Mouse (Mus musculus): ENCODE measurements around the gene Zfp292.

Gene Zfp292

DNA sequence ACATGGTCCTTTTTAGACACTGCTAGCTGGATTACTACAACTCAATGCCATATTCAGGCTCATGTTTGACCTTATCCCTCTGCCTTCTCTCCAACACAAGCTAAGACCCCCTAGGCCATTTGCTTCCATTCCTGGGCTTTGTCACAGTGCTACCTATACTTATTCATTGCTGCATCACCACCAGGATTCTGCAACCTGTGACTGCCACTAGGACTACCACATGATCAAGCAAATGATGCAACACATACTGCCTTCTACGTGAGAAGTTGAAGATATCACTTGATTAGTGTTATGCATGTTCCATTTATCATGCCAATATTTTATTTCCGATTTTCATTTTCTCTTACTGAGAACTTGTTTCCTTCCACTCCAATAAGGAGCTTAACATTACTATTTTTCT lies 84.8 kb downstream of the Zfp292 start:
- DNase-seq (ENCODE audit: low read depth, low spot score), result no peak

DNA sequence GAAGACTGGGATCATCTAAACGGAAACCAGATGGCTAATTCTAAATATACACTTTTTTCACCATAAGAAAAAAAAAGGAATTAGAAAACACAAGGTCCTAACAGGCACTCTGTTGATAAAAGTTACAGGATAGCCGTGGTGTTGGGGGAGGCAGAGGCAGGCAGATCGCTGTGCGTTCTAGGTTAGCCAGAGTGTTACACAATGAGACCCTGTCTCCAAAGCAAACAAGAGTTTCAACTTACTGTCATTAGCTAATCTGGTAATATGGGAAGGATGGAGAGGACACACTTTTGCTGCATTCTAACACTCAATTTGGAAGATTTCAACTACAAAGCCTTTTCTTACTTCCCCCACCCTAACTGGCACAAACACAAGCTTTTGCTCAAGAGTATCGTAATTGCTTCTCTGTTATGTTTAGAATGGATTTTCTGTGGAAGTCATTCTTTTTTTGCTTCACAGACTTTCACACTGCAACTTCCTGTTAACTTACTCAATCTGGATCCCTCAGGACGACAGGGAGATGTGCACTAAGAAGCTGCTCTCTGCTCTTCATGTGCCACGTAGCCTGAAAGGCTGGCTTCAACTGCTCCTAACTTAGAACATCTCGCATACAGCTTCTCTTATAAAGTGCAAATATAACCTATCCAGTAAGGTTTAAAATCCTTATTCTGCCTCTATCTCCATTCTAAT lies 85.3 kb downstream of the Zfp292 start:
- no peak for DNase-seq (ENCODE audit: low read depth, low spot score)

DNA sequence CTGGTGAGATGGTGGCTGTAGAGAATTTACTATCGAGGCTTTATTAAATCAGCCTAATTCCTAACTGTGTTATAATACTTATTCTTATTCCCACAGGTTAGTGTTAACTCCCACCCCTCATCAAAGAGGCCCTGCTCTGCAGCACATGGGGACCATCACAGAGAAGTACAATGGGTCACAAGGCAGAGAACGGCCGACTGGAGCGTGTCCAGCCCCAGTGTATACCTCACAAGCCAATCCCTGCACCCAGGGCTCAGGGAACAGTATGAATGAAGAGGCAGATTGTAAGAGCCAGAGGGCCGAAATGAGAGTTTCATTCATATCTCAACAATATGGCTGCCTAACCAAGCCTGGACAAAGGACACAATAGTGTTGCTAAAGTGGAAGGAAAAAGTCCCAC lies 86.5 kb downstream of the Zfp292 start:
- DNase-seq (ENCODE audit: low read depth, low spot score), result no peak

DNA sequence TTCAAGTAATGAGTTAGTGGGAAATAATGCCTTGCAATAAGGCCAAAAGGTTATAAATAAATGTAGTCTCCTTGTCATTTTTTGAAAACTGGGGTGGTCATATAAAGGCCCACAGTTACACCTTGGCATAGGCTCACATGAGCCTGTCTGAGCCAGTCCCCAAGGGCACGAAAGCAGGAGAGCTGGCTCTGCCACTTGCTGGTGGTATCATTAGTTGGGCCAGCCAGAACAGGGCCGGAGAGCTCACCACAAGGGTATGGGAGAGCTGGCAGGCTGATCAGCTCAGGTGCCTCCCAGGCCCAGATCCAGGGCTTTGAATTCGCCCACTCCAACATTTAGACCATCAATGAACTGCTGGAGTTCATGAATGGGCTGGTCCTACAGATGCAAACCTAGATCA lies 96.3 kb downstream of the Zfp292 start:
- DNase-seq (ENCODE audit: low read depth, low spot score), result no peak

DNA sequence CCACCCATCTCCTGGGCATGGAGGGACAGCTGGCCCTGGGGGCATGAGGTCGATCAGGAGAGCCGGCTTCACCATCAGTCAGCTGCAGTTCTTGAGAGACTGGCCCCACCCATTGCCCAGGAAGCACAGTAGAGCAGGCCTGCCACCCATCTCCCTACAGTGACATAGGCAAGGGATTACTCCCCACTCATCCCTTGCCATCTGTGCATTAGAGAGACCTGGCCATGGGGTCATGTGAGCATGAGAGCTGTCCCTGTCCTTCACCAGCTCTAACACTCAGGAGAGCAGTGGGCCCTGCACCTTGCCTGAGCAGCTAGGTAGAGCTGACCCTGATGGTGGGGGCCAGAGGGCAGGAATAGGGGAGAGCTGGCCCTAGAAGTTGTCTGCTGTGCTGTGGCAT lies 97.1 kb downstream of the Zfp292 start:
- no peak for DNase-seq (ENCODE audit: low read depth, low spot score)

DNA sequence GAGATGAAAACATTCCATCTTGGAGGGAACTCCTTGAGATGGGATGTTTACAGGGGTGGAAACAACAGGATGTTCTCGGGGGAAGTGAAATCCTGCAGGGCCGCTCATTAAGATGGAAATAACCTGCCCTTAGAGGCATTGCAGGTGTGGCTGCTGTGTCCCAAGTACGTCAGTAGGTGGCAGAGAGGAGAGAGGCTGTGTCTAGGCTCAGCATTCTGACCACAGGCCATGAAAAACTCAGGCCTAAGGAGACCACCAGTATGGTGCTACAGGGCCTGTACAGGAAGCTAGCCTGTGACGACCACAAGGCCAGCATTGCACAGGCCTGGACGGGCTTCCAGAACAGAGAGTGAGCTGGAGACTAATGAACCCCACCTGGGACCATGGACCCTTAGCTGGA lies 97.9 kb downstream of the Zfp292 start:
- no peak for DNase-seq (ENCODE audit: low read depth, low spot score)

DNA sequence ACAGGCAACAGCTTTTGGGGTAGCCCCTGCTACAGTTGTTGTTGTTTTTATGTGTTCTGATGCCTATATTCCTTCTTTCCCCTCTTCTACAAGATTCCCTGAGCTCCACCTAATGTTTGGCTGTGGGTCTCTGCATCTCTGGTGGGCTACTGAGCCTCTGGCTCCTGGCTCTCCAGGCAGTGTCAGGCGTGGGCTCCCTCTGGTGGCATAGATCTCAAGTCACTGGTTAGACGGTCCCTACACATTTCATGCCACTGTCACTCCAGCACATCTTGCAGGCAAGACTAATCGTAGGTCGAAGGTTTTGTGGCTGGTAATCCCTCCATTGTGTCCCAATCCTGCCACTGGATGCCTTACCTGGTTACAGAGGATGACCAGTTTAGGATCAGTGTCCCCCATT lies 100.0 kb downstream of the Zfp292 start:
- no peak for DNase-seq (ENCODE audit: low read depth, low spot score)

DNA sequence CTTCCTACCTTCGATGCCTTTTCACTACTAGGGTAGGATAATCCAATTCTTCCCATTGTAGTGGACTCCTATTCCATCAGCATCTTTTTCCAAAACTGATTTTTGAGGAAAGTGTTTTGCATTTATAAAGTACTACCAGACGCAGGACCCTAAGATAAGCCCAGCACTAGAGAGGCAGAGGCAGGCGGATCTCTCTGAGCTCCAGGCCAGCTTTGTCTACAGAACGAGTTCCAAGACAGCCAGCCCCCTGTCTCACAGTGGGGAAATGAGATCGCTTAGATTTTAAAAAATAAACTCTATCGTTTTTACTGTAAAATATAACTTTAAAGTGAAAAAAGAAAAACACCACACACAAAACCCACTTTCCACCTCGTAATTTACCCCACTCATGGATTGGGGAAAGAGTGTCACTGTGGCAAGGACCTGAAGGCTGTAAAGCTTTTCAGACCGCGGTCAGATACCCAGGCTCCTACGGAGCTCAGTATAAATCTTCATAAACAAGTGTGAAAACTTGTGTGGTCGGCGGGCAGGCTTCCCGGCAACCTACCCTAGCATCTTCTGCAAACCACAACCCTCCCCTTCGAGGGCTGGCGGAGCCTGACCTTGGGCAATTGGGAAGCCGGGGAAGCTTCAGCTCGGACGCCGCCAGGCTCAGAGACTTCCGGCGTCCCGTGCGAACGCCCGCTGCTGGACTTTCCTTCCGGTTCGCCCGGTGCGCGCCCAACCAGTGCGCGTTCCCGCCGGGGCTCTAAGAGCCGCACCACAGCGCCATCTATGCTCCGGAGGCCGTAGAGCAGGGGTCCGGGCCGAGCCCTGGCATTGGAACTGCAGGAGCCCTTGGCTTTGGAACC lies 104.9 kb downstream of the Zfp292 start, which contains the start of gene Smim8:
Smim8 (minus strand) TSS at position 747 of the 851 bp plus-strand sequence.
- DNase-seq (ENCODE audit: low read depth, low spot score), result peak; percentile 89

DNA sequence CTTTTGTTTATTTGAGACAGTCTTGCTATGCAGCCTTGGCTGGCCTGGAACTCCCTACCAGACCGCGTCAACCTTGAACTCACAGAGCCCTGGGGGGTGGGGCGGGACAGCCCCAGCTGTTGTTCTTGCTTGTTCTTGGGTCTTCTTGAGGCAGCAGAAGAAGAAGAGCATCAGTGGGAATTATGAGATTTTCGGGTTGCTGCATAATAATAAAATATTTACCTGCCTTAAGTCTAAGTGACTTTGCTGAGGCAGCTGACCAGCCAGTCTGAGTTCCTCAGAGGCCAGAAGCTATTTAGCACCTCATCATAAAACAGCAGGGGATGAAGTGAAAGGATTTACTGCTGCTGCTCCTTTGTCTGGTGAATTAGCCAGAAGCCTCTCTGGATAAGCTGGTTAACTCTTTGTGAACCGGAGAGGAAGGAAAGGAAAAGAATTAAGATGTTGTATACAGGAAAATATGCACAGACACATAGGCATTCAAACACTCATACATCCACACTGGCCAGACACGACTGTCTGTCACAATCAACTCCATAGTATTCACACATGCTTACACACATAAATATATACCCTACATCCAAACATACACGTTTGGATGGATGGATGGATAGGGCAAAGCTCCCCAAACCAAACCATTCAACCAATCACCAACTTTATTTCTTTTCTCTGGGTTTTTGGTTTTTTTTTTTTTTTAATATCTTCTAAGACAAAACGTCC lies 110.9 kb downstream of the Zfp292 start:
- DNase-seq (ENCODE audit: low read depth, low spot score), result no peak

DNA sequence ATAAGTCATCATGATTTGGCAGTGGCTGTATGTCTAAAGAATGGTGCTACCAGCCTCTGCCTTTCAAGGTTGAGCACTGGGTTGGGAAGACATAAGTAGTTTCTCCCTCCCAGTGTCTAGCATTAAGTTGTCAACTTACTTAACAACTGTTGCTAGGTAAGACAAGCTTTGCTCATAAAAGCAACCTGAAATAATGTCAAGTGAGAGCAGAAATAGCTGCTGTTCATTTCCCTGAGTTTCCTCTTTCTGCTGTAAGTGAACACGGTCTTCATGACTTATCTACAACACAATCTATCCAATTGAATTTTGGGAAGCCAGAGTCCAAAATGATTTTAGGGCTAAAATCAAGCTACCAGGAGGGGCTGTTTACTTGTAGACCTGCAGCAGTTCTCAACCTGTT lies 126.6 kb downstream of the Zfp292 start, which contains the start of gene Gm136:
Gm136 (minus strand) TSS at position 101 of the 400 bp plus-strand sequence.
- no peak for DNase-seq (ENCODE audit: low read depth, low spot score)

Measured in skeletal muscle tissue, adult 2 months (tissue).